ENCODE assay signal across 8 mouse cellular contexts in genomic region chr14:13960482-13961325, GRCm38 (mm10). TPM values are rescaled to one million over a fixed set of nuclear protein-coding genes. Genes with fewer than 3 reads are reported as not detected.
DNase-seq lines count a peak whose midpoint lies in the region; ATAC-seq lines count a peak whose summit lies in the region.

No protein-coding gene starts in this region.

- peak overlapping the region; percentile 85 for H3K27ac ChIP-seq in hindbrain, embryonic 15.5 days (replicated peaks)

- H3K36me3 ChIP-seq in hindbrain, embryonic 15.5 days: no peaks in the 10 kb centered on the region
- H3K36me3 ChIP-seq in megakaryocyte, embryonic 14.5 days (replicated peaks; ENCODE audit: low read length): peaks cover 18% of the 10 kb centered on the region

- peak; percentile 29 for DNase-seq in WW6 (ENCODE audit: low read depth, low spot score)
- DNase-seq in cerebellum, postnatal 36 days: peak; percentile 69 to 78
- DNase-seq in gastrocnemius, adult 18-20 months (ENCODE audit: low spot score): peak; percentile 66
- peak; percentile 11 to 83 for DNase-seq in left cerebral cortex, postnatal 10 days (ENCODE audit: extremely low spot score in 1 of 2, low spot score in 2 of 2)
- DNase-seq in right cerebral cortex, adult 2 months (ENCODE audit: low spot score in 2 of 2): peak; percentile 45 to 68
- peak; percentile 53 to 69 for DNase-seq in urinary bladder, postnatal 4 days (ENCODE audit: low spot score in 2 of 2)

- H3K4me1 ChIP-seq in hindbrain, embryonic 15.5 days (replicated peaks): peaks cover 29% of the 10 kb centered on the region
- H3K4me1 ChIP-seq in megakaryocyte, embryonic 14.5 days: peaks cover 17% of the 10 kb centered on the region

- under 1% methylated on average over 56 of the region's 75 CpGs for WGBS in hindbrain, embryonic 15.5 days

- peak; percentile 90 for ATAC-seq in hindbrain, embryonic 15.5 days (ENCODE audit: low FRiP score, low read depth)

- intact Hi-C loops in left cerebral cortex, postnatal 10 days (cut with DNase I): loop anchor here (5.0 to 10.0 kb wide), 2 partner anchors 54 to 137 kb away; no protein-coding TSS in a partner anchor

- H3K4me3 ChIP-seq in hindbrain, embryonic 15.5 days: peak overlapping the region; percentile 71
- peak overlapping the region; percentile 96 for H3K4me3 ChIP-seq in megakaryocyte, embryonic 14.5 days (replicated peaks)

- no peaks in the 10 kb centered on the region for H3K27me3 ChIP-seq in hindbrain, embryonic 15.5 days
- H3K27me3 ChIP-seq in megakaryocyte, embryonic 14.5 days (replicated peaks): no peaks in the 10 kb centered on the region

- peak overlapping the region; percentile 92 for H3K9ac ChIP-seq in hindbrain, embryonic 15.5 days

- H3K4me2 ChIP-seq in hindbrain, embryonic 15.5 days: peak overlapping the region; percentile 68

- no peaks in the 10 kb centered on the region for H3K9me3 ChIP-seq in hindbrain, embryonic 15.5 days
- H3K9me3 ChIP-seq in megakaryocyte, embryonic 14.5 days: no peaks in the 10 kb centered on the region

RNA-seq across cellular contexts. Expression of gene Atxn7, which starts 0.5 kb away (rescaled TPM):
- total RNA-seq in gastrocnemius, adult 18-20 months (2021): 10 to 100 TPM; 20.4 to 23.3 TPM
- polyA plus RNA-seq in hindbrain, embryonic 15.5 days (2015; fragmentation: Nextera tagmentation; extraction: Ambion mirVana): 3.8 and 4.6 TPM in 2 replicates
- 10 to 100 TPM; 15.3 to 16.8 TPM for total RNA-seq in left cerebral cortex, postnatal 10 days (2021)
- 2.3 TPM in 1 of 2 replicates, not detected in the other for polyA plus RNA-seq in megakaryocyte, embryonic 14.5 days (2012; ENCODE audit: insufficient read depth, low replicate concordance)

RNA-seq across cellular contexts. Expression of gene Thoc7, which starts 0.9 kb away (rescaled TPM):
- total RNA-seq in gastrocnemius, adult 18-20 months (2021): 100 to 1,000 TPM; 120 to 140 TPM
- 174 and 193 TPM in 2 replicates for polyA plus RNA-seq in hindbrain, embryonic 15.5 days (2015; fragmentation: Nextera tagmentation; extraction: Ambion mirVana)
- 100 to 1,000 TPM; 115 TPM for total RNA-seq in left cerebral cortex, postnatal 10 days (2021)
- 3.6 and 9.6 TPM in 2 replicates for polyA plus RNA-seq in megakaryocyte, embryonic 14.5 days (2012; ENCODE audit: insufficient read depth, low replicate concordance)

RNA-seq across cellular contexts. Expression of gene Gm281, which starts 46.4 kb away (rescaled TPM):
- total RNA-seq in gastrocnemius, adult 18-20 months (2021): not detected
- not detected in 2 replicates for polyA plus RNA-seq in hindbrain, embryonic 15.5 days (2015; fragmentation: Nextera tagmentation; extraction: Ambion mirVana)
- total RNA-seq in left cerebral cortex, postnatal 10 days (2021): not detected
- polyA plus RNA-seq in megakaryocyte, embryonic 14.5 days (2012; ENCODE audit: insufficient read depth, low replicate concordance): not detected in 2 replicates

Comparison
In these comparisons a context has a peak if more than half of its experiments do, and no peak if none do; other contexts are left out.
1. Peak in every context shown above with its lines: DNase-seq, ATAC-seq, H3K4me3 ChIP-seq and H3K27ac ChIP-seq.